Mouse (Mus musculus): ENCODE data around the gene Med24.

DNA sequence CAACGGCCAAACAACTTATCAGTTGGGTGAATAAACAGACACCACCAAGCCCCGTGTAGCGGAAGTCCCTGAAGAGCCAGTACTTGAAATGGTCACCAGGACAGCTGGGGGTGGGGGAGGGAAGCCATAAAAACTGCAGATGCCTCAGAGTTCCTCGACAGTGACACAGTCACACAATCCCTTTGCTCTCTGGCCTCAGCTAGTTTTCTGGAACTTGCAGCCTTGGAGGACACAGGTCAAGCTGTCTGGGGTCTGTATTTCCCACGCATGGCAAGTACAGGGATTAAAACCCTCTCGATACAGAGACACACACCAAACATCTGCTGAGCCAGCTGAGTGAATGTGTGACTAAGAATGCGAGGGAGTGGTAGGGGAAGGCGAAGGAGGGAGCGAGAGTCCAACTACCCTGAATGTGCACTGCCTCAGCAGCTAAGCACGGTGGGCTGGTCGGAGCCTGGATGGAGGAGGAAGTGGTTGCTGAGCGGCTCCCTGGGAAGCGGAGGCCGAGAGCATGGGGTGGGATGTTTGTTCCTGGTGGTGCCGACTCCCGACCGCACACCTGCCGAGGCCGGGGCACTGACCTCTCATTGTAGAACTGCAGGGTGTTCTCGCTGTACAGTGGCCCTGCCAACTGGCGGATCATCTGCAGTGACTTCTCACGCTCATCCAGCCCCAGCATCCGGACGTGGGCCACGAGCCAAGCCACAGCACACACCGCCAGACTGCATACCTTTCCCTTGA, 20.1 kb downstream of the Med24 start:
- TF ChIP-seq CTCF (conservative IDR thresholded peaks at IDR 0.05; ENCODE audit: insufficient read depth, insufficient read length, low read depth, low read length) = no peak
- TF ChIP-seq POLR2A (IDR thresholded peaks at IDR 0.05; ENCODE audit: low read depth, low read length) = no peak
